Mouse (Mus musculus): Measurements from ENCODE around the gene Fgfrl1. TPM values are rescaled to one million over a fixed set of nuclear protein-coding genes. Genes with fewer than 3 reads are reported as not detected.

The Fgfrl1 gene
- total and polyA plus RNA-seq, 2 experiments from 2014 or later = 9.2 to 40.5 TPM

GRCm38 (mm10) chr5:108701341-108702021 lies 9.3 kb downstream of the Fgfrl1 start:
- no peak overlapping the region for H3K27ac ChIP-seq (ENCODE audit: low read depth)
- no peak for TF ChIP-seq CTCF (IDR thresholded peaks at IDR 0.05; ENCODE audit: low read depth)
- no peak for TF ChIP-seq EP300 (IDR thresholded peaks at IDR 0.05; ENCODE audit: low read depth)
- no peaks in the 10 kb centered on the region for H3K9me3 ChIP-seq (replicated peaks; ENCODE audit: control insufficient read depth, low read length)
- no peak overlapping the region for H3K9ac ChIP-seq (replicated peaks; ENCODE audit: low read depth, low read length)
- H3K4me2 ChIP-seq (ENCODE audit: low read depth, low read length) = no peak overlapping the region
- peaks cover 18% of the 10 kb centered on the region for H3K36me3 ChIP-seq (replicated peaks; ENCODE audit: control insufficient read depth, insufficient read depth, low read length)
- 69% methylated on average over 10 of the region's 10 CpGs for WGBS
- H3K27me3 ChIP-seq (ENCODE audit: control insufficient read depth, insufficient read depth, low read length) = no peaks in the 10 kb centered on the region
- peaks cover 8% of the 10 kb centered on the region; the same call in 1 of the 2 replicates for H3K4me1 ChIP-seq (ENCODE audit: control insufficient read depth, insufficient read depth)
- no peak overlapping the region for H3K4me3 ChIP-seq (ENCODE audit: low read depth, low read length)
- no peak for DNase-seq (ENCODE audit: low spot score)
- no peak for ATAC-seq (ENCODE audit: insufficient read depth, low read depth)

GRCm38 (mm10) chr5:108703754-108704626 lies 11.8 kb downstream of the Fgfrl1 start:
- no peak for ATAC-seq (ENCODE audit: insufficient read depth, low read depth)
- no peak for TF ChIP-seq EP300 (IDR thresholded peaks at IDR 0.05; ENCODE audit: low read depth)
- TF ChIP-seq CTCF (IDR thresholded peaks at IDR 0.05; ENCODE audit: low read depth) = no peak
- DNase-seq (ENCODE audit: low spot score) = no peak
- H3K36me3 ChIP-seq (replicated peaks; ENCODE audit: control insufficient read depth, insufficient read depth, low read length) = peaks cover 19% of the 10 kb centered on the region
- H3K4me1 ChIP-seq (ENCODE audit: control insufficient read depth, insufficient read depth) = peaks cover 8% of the 10 kb centered on the region; the same call in 1 of the 2 replicates
- WGBS = 64% methylated on average over 12 of the region's 12 CpGs
- H3K9ac ChIP-seq (replicated peaks; ENCODE audit: low read depth, low read length) = no peak overlapping the region
- H3K9me3 ChIP-seq (replicated peaks; ENCODE audit: control insufficient read depth, low read length) = no peaks in the 10 kb centered on the region
- no peak overlapping the region for H3K4me3 ChIP-seq (ENCODE audit: low read depth, low read length)
- no peaks in the 10 kb centered on the region for H3K27me3 ChIP-seq (ENCODE audit: control insufficient read depth, insufficient read depth, low read length)
- H3K27ac ChIP-seq (ENCODE audit: low read depth) = no peak overlapping the region
- H3K4me2 ChIP-seq (ENCODE audit: low read depth, low read length) = no peak overlapping the region

GRCm38 (mm10) chr5:108707758-108708157 lies 15.6 kb downstream of the Fgfrl1 start:
- H3K9me3 ChIP-seq (replicated peaks; ENCODE audit: control insufficient read depth, low read length) = no peaks in the 10 kb centered on the region
- no peak overlapping the region for H3K4me2 ChIP-seq (ENCODE audit: low read depth, low read length)
- H3K9ac ChIP-seq (replicated peaks; ENCODE audit: low read depth, low read length) = no peak overlapping the region
- no peak for DNase-seq (ENCODE audit: low spot score)
- TF ChIP-seq CTCF (IDR thresholded peaks at IDR 0.05; ENCODE audit: low read depth) (no peak), EP300 (IDR thresholded peaks at IDR 0.05; ENCODE audit: low read depth) (no peak)
- peaks cover 19% of the 10 kb centered on the region for H3K36me3 ChIP-seq (replicated peaks; ENCODE audit: control insufficient read depth, insufficient read depth, low read length)
- no peak overlapping the region for H3K27ac ChIP-seq (ENCODE audit: low read depth)
- no peak for ATAC-seq (ENCODE audit: insufficient read depth, low read depth)
- no peak overlapping the region for H3K4me3 ChIP-seq (ENCODE audit: low read depth, low read length)
- H3K4me1 ChIP-seq (ENCODE audit: control insufficient read depth, insufficient read depth) = no peaks in the 10 kb centered on the region
- no peaks in the 10 kb centered on the region for H3K27me3 ChIP-seq (ENCODE audit: control insufficient read depth, insufficient read depth, low read length)
- WGBS = 59% methylated on average over 2 of the region's 2 CpGs

- Histone ChIP-seq H3K4me1 (ENCODE audit: control insufficient read depth, insufficient read depth) (no peaks in the 10 kb centered on the region), H3K9me3 (replicated peaks; ENCODE audit: control insufficient read depth, low read length) (no peaks in the 10 kb centered on the region), H3K27me3 (ENCODE audit: control insufficient read depth, insufficient read depth, low read length) (no peaks in the 10 kb centered on the region), H3K9ac (replicated peaks; ENCODE audit: low read depth, low read length) (no peak overlapping the region), H3K4me2 (ENCODE audit: low read depth, low read length) (no peak overlapping the region), H3K27ac (ENCODE audit: low read depth) (no peak overlapping the region), H3K36me3 (replicated peaks; ENCODE audit: control insufficient read depth, insufficient read depth, low read length) (peaks cover 19% of the 10 kb centered on the region), H3K4me3 (ENCODE audit: low read depth, low read length) (no peak overlapping the region)
- no peak for ATAC-seq (ENCODE audit: insufficient read depth, low read depth)
- TF ChIP-seq EP300 (IDR thresholded peaks at IDR 0.05; ENCODE audit: low read depth) (no peak), CTCF (IDR thresholded peaks at IDR 0.05; ENCODE audit: low read depth) (no peak)
- no peak for DNase-seq (ENCODE audit: low spot score)
- WGBS = 96% methylated on average over 1 of the region's 1 CpGs
Measured at GRCm38 (mm10) chr5:108708419-108708818, 16.2 kb downstream of the Fgfrl1 start.

- no peak for TF ChIP-seq CTCF (IDR thresholded peaks at IDR 0.05; ENCODE audit: low read depth)
- TF ChIP-seq EP300 (IDR thresholded peaks at IDR 0.05; ENCODE audit: low read depth) = no peak
- Histone ChIP-seq H3K27ac (ENCODE audit: low read depth) (no peak overlapping the region), H3K9me3 (replicated peaks; ENCODE audit: control insufficient read depth, low read length) (no peaks in the 10 kb centered on the region), H3K27me3 (ENCODE audit: control insufficient read depth, insufficient read depth, low read length) (no peaks in the 10 kb centered on the region), H3K36me3 (replicated peaks; ENCODE audit: control insufficient read depth, insufficient read depth, low read length) (peaks cover 19% of the 10 kb centered on the region), H3K4me2 (ENCODE audit: low read depth, low read length) (no peak overlapping the region), H3K9ac (replicated peaks; ENCODE audit: low read depth, low read length) (no peak overlapping the region), H3K4me1 (ENCODE audit: control insufficient read depth, insufficient read depth) (no peaks in the 10 kb centered on the region), H3K4me3 (ENCODE audit: low read depth, low read length) (no peak overlapping the region)
- 47% methylated on average over 6 of the region's 6 CpGs for WGBS
- ATAC-seq (ENCODE audit: insufficient read depth, low read depth) (no peak), DNase-seq (ENCODE audit: low spot score) (no peak)
Measured at GRCm38 (mm10) chr5:108708981-108709731, 17.0 kb downstream of the Fgfrl1 start.

All from heart, postnatal 0 days (tissue).